Mouse (Mus musculus): ENCODE data around the gene Chrna9.
A peak's percentile ranks its signal among the peaks of the same experiment; 100 is the strongest.
"Not testable (repeated sequence)": the region's sequence is repeated elsewhere in the genome, so short reads cannot be mapped to it uniquely, and the experiment has no call there.

Gene Chrna9

DNA sequence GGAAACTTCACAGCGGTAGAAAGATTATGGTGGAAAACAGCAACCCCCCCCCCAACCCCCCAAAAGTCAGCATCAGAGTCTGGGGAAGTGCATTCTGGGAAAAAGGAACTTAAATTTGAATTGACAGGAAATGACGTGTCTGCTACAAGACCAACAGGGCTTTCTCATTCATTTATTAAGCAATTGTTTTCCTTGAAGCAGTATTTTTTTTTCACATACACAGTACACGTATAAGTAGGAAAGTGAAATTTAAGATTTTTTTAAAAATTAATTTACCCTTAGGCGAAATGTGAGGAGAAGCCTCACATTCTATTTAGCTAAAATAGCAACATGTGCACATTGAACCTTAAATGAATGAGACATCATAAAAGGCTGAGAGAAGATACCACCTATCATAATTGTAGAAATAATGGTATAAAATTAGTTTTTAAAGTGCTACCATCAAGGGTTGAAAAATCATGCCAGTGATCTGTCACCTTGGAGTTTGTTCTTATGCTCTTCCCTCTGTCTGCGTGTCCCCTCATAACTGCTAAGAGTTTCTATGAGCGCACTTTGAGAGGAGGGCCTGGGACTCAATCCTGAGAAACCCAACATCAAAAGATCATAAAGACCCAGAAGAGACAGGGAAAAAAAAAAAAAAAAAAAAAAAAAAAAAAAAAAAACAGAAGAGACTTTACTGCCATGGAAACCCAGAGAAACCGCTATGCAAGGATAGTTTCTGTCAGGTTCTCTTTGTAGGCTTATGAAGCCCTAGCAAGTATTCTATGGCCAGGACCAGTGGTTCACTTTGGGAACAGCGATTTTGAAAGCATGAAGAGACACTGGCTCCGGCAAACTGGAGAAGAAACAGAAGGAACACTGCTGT is 21.7 kb downstream of the Chrna9 start:
- DNase-seq (ENCODE audit: extremely low read depth, low read depth) = no peak

DNA sequence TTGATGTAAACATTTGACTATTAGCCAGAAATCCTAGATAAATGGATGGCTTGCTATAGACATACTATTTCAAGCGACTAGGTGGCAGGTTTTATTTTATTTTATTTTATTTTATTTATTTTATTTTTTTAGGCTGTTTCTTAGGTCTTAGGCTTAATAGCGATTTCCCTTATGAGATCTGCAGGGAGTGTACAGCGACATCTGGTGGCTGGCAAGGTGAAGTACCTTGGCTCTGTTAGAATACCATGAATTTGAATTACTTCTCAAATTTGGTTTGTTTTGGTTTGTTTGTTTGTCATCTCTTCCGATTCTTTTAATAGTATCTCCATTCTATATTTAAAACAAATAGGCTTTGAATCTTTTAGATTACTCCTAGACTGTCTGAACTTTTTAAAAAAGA is 23.9 kb downstream of the Chrna9 start:
- DNase-seq (ENCODE audit: extremely low read depth, low read depth) = peak; percentile 64

DNA sequence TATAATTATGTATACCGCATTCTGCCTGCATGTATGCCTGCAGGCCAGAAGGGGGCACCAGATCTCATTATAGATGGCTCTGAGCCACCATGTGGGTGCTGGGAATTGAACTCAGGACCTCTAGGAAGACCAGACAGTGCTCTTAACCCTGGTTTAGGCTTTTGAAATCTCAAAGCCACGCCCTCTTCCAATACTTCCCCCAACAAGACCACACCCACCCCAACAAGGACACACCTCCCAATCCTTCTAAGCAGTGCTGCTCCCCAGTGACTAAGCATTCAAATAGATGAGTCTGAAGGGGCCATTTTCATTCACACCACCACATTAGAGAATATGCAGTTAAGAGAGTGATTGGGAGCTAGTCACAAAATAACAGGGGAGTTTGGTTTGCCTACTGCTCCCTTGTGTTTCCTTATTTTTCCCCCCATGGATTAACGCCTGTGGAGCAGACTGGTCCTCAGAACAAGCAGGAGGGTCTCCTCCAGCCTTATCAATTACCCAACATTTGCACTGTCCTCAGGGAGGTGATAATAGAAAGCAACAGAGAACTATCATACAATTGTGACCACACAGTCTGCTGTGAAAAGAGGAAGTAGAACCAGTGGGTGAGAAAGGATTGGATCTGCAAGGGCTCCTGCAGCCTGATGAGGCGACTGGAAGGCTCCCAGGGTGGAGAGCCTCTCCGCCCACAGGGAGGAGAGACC is 25.3 kb downstream of the Chrna9 start:
- peak; percentile 97 for DNase-seq (ENCODE audit: extremely low read depth, low read depth)

DNA sequence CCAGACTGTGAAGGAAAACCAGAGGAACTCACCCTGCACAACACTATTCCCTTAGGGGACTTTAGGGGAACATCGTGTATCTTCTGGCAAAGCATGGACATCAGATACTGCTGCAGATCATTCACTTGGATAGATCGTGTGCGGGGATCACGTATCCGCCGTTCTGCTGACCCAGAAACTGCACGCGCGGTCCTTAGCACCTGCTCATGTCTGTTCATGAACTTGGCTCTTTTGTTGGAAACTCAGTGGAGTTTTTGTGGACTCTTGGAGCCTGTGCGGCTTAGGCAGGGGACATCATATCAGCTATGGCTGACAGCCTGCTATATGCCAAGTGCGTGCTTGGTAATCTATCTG is 25.9 kb downstream of the Chrna9 start:
- no peak for DNase-seq (ENCODE audit: extremely low read depth, low read depth)

DNA sequence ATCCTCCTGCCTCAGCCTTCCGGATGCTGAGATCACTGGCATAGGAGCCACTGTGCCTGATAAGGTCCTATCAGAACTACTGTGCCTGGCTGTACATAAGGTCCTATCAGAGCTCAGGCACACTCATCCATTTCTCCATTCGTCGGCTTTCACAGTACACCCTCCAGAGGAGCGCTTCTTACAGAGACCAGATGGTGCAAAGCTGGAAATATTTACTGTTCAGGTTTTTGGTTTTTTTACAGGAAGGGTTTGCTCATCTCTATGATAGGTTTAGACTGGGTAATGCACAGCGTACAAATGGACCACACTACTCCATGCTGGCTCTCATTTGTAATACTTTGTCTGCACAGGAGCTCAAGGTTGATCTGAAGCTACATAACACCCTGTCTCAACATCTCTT is 28.6 kb downstream of the Chrna9 start:
- DNase-seq (ENCODE audit: extremely low read depth, low read depth) = no peak

DNA sequence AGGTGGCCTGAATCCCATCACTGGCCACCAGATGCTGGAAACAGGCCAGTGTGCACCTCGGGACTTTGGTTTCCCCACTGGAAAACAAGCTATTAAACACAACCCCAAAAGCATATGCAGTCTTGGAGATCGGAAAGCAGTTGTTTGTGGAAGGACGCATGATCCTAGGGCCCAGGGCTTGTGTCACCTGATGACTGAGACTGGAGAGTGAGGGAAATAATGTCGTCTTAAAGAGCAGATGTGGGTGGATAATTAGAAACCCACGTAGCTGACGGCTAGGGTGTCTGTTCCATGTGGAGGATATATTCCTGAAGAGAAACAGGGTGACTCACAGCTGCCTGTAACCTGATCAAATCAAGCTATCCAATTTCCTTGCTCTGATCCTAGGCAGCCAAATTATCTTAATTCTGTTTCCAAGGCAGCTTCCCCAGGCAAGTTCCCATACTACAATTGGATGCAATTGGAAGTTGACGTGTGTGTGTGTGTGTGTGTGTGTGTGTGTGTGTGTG is 31.1 kb downstream of the Chrna9 start:
- no peak for DNase-seq (ENCODE audit: extremely low read depth, low read depth)

DNA sequence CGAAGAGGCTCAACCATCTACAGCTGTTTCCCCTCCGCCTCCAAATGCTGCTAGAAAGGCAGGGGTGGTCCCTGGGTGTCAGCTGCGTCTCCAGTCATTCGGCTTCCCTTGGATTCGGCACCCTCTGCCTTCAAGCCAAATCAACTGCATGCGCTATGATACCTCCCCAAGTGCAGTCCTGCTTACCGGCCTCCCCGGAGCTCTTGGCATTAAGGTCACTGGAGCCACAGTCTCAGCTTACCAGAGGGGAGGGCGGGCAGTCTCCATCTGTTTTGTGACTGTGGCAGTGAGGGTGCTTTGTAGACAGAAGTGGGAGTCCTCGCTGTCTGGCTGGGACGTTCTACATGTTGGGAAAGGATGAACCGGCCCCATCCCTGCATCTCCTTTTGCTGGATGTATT is 32.4 kb downstream of the Chrna9 start:
- DNase-seq (ENCODE audit: extremely low read depth, low read depth) = no peak

- no peak for DNase-seq (ENCODE audit: extremely low read depth, low read depth)
These were observed 33.3 kb downstream of the Chrna9 start for GRCm38 (mm10) chr5:65968004-65968403.

DNA sequence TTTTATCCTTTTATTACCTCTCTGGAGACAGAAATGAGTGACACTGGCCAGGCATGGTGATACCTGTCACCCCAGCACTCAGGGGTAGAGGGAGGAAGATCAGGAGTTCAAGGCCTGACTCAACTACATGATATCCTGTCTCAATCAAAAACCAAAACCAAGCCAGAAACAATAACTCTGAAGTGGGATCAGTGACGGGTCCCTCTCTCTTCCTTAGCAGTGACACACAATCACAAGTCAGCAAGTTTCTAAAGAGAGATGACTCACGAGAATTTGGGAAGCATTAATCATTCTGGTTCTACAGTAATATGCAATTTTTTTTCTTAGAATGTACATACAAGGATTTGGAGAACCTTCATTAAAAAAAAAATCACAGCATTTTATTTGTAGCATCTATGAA is 38.5 kb downstream of the Chrna9 start:
- no peak for DNase-seq (ENCODE audit: extremely low read depth, low read depth)

DNA sequence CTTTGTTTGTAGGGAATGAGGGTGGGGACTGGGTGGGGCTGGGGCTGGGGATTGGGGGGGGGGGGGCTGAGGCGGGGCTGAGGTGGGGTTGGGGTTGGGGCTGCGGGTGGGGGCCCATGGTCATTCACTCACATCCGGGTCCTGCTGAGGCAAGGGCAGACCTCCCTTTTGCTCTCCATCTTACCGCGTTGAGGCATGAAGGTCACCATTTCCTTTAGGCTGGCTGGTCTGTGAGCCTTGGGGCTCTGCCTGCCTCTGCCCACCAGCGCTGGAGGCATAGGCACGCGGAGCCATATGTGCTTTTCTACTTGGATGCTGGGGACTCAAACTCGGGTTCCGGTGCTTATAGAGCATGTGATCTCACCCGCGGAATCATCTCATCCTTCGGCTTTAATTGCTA is 41.0 kb downstream of the Chrna9 start:
- no peak for DNase-seq (ENCODE audit: extremely low read depth, low read depth)

GRCm38 (mm10) chr5:65986426-65986825 is 51.7 kb downstream of the Chrna9 start:
- no peak for DNase-seq (ENCODE audit: extremely low read depth, low read depth)

- not testable (repeated sequence) for DNase-seq (ENCODE audit: extremely low read depth, low read depth)
These were observed 52.3 kb downstream of the Chrna9 start for GRCm38 (mm10) chr5:65987004-65987403.

DNA sequence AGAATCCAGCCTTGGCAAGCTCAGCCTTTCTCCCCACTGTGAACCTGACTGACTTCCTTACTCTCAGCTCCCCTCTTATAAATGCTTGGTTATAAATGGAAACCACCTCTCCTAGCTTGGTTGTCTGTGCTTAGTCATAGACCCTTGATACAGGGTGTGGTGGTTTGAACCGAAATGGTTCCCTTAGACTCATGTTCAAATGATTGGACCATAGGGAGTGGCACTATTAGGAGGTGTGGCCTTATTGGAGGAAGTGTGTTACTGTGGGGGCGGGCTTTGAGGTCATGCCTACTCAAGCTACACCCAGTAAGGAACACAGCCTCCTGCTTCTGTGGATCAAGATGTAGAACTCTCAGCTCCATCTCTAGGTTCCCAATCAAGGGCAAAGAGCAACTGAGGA is 56.5 kb downstream of the Chrna9 start:
- DNase-seq (ENCODE audit: extremely low read depth, low read depth) = peak; percentile 63

- DNase-seq (ENCODE audit: extremely low read depth, low read depth) = no peak
These were observed 59.9 kb downstream of the Chrna9 start for GRCm38 (mm10) chr5:65994643-65995042.

DNA sequence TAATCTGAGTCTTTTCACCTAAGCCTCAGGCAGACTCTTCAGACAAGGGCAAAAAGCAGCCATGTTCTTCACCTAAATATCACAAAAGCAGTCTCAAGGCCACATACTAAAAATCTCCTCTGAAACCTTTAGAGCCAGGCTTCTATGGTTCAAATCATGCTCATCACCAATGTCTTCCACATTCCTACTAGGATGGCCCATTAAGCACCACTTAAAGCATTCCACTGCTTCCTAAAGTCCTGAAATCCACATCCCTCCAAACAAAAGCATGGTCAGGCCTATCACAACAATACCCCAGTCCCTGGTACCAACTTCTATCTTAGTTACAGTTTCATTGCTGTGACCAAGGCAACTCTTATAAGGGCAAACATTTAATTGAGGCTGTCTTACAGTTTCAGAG is 63.1 kb downstream of the Chrna9 start:
- no peak for DNase-seq (ENCODE audit: extremely low read depth, low read depth)

GRCm38 (mm10) chr5:65999106-65999505 is 64.4 kb downstream of the Chrna9 start:
- no peak for DNase-seq (ENCODE audit: extremely low read depth, low read depth)

- no peak for DNase-seq (ENCODE audit: extremely low read depth, low read depth)
These were observed 65.4 kb downstream of the Chrna9 start for GRCm38 (mm10) chr5:66000074-66000473.

- DNase-seq (ENCODE audit: extremely low read depth, low read depth) = no peak
These were observed 65.9 kb downstream of the Chrna9 start for GRCm38 (mm10) chr5:66000567-66001125.

DNA sequence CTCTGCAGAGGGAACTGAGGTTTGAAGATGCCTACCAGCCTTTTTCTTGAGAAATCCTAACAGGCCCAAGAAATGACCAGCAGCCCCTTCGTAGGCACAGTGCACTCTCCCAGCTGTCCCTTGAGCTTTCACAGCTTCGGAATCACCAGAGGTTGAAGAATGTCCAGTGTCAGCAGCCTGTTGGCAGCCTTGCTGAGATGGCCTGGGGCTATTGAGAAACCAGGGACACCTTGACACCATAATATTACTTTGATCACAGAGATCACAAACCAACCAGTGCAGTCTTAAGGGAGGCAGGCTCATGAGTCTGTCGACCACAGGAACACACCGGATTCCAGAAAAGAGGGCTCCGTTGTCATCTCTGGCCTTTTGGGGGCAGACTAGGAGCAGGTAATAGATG is 66.5 kb downstream of the Chrna9 start:
- DNase-seq (ENCODE audit: extremely low read depth, low read depth) = no peak

DNA sequence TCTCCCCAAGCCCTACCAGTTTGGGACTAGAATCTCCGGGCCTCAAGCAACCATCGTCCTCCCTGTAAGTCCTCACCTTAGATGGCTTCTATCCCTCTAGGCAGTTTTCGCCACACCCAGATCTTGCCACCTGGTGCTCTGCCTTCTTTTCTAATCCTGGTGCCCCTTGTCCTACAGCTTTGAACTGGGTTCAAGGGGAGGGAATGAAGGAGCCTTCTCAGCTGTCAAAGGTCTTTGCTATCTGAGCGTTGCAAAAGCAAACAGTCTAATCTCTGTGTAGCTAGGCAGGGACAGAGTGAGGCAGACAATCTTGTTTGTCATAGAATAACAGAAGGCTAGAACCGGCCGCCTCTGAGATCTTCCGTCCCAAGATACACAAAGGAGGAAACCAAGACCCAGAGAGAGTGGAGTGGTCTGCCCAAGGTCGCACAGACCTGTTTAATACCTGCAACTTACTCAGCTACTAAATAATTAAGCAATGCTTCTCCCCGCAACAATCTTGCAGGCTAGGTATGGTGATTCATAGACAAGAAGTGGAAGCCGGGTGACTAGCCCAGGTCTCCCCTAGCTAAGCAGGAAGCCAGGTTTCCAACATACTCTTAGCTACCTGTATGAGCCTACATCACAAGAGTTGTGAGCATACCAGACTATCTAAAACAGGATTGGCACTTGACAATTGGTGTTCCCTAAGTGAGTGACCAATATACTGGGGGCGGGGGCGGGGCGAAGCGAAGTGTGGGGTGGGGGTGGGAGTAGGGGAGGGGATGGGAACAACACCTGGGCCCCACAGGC is 69.6 kb downstream of the Chrna9 start, which contains the start of gene 9130230L23Rik:
Gene 9130230L23Rik, minus strand, starts transcription at position 152 of the 792 bp plus-strand sequence.
- DNase-seq (ENCODE audit: extremely low read depth, low read depth) = no peak

GRCm38 (mm10) chr5:66005041-66005678 is 70.4 kb downstream of the Chrna9 start:
- no peak for DNase-seq (ENCODE audit: extremely low read depth, low read depth)
